ENCODE assay signal across 10 mouse cellular contexts in the genomic region with DNA sequence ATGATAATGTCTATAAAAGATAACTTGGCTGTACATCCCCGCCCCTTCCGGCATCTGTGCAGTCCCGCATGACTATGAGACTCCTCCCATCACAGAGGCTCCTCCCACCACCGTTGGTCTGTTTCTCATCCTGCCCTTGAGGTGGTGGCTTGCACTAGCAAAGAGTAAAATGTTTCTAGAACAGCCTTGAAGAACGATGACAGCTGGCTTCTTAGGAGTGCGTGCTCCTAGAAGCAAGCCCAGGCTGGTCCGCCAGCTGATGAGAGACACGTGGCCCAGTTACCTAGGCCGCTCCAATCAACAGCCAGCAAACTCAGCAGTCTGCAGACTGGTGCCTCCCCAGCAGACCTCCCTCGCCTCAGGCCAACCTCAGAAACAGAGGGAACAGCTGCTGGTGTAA. TPM values are rescaled to one million over a fixed set of nuclear protein-coding genes. Genes with fewer than 3 reads are reported as not detected.
DNase-seq lines count a peak whose midpoint lies in the region; ATAC-seq lines count a peak whose summit lies in the region.
"Had no signal": no experiment of that assay in that cellular context is flagged by ENCODE, and none has a peak within 500 bp of the region (broad histone marks: within the 10 kb centered on the region; RNA-seq: fewer than 3 reads in every experiment).

No protein-coding gene starts in this region.

- no peak overlapping the region for H3K4me2 ChIP-seq in lung, embryonic 16.5 days (ENCODE audit: low read depth, low read length)
- H3K4me2 ChIP-seq in embryonic facial prominence, embryonic 13.5 days = peak overlapping the region; percentile 9; the same call in 1 of the 2 replicates
- H3K4me2 ChIP-seq in neural tube, embryonic 11.5 days (ENCODE audit: low read depth) = no peak overlapping the region

- H3K9me3 ChIP-seq in lung, embryonic 16.5 days (ENCODE audit: control insufficient read depth, low read length) = no peaks in the 10 kb centered on the region
- no peaks in the 10 kb centered on the region for H3K9me3 ChIP-seq in embryonic facial prominence, embryonic 13.5 days
- H3K9me3 ChIP-seq in neural tube, embryonic 11.5 days (ENCODE audit: control insufficient read depth, low read length) = no peaks in the 10 kb centered on the region
- H3K9me3 ChIP-seq in forebrain, embryonic 10.5 days = no peaks in the 10 kb centered on the region
- H3K9me3 ChIP-seq: heart, embryonic 10.5 days had no signal

- no peaks in the 10 kb centered on the region for H3K36me3 ChIP-seq in lung, embryonic 16.5 days (ENCODE audit: control insufficient read depth, insufficient read depth, low read length)
- H3K36me3 ChIP-seq in embryonic facial prominence, embryonic 13.5 days = no peaks in the 10 kb centered on the region
- H3K36me3 ChIP-seq in neural tube, embryonic 11.5 days (ENCODE audit: control insufficient read depth, insufficient read depth, low read length) = no peaks in the 10 kb centered on the region
- H3K36me3 ChIP-seq in forebrain, embryonic 10.5 days (replicated peaks) = no peaks in the 10 kb centered on the region
- H3K36me3 ChIP-seq: heart, embryonic 10.5 days had no signal

- peak overlapping the region; percentile 14; the same call in 1 of the 2 replicates for H3K9ac ChIP-seq in lung, embryonic 16.5 days (ENCODE audit: low read length)
- H3K9ac ChIP-seq in embryonic facial prominence, embryonic 13.5 days = peak overlapping the region; percentile 40; the same call in 1 of the 2 replicates
- no peak overlapping the region; the same call in 1 of the 2 replicates for H3K9ac ChIP-seq in neural tube, embryonic 11.5 days (ENCODE audit: low read length)

- H3K27me3 ChIP-seq in lung, embryonic 16.5 days (ENCODE audit: control insufficient read depth, insufficient read depth, low read depth, low read length) = no peaks in the 10 kb centered on the region; the same call in 1 of the 2 replicates
- no peaks in the 10 kb centered on the region for H3K27me3 ChIP-seq in embryonic facial prominence, embryonic 13.5 days
- H3K27me3 ChIP-seq in neural tube, embryonic 11.5 days (ENCODE audit: control insufficient read depth, insufficient read depth, low read length) = no peaks in the 10 kb centered on the region
- peaks cover 10% of the 10 kb centered on the region for H3K27me3 ChIP-seq in forebrain, embryonic 10.5 days (ENCODE audit: poor library complexity, severe bottlenecking)

- H3K27ac ChIP-seq in lung, embryonic 16.5 days (ENCODE audit: low read length) = no peak overlapping the region
- H3K27ac ChIP-seq in embryonic facial prominence, embryonic 13.5 days = 0 out of 2 replicates have a peak overlapping the region, but pooled peaks have one; percentile 11
- no peak overlapping the region for H3K27ac ChIP-seq in neural tube, embryonic 11.5 days (ENCODE audit: low read depth, low read length)
- no peak overlapping the region for H3K27ac ChIP-seq in forebrain, embryonic 10.5 days
- H3K27ac ChIP-seq: heart, embryonic 10.5 days; macrophage had no signal

- DNase-seq in cerebellum, adult 9-11 months = no peak
- DNase-seq in lung, postnatal 25 days (ENCODE audit: low spot score) = no peak
- peak; percentile 26 for DNase-seq in neural tube, embryonic 11.5 days (ENCODE audit: low spot score)
- no peak for DNase-seq in forebrain, embryonic 10.5 days (ENCODE audit: extremely low spot score, low spot score)
- DNase-seq in cerebellum, adult 11-12 months = no peak

- H3K4me3 ChIP-seq in lung, embryonic 16.5 days (ENCODE audit: low read length) = no peak overlapping the region
- no peak overlapping the region for H3K4me3 ChIP-seq in embryonic facial prominence, embryonic 13.5 days
- no peak overlapping the region for H3K4me3 ChIP-seq in neural tube, embryonic 11.5 days (ENCODE audit: low read depth, low read length)
- no peak overlapping the region for H3K4me3 ChIP-seq in forebrain, embryonic 10.5 days
- H3K4me3 ChIP-seq: heart, embryonic 10.5 days had no signal

- 0 out of 2 replicates have a peak, but pooled peaks cover 2% of the 10 kb centered on the region for H3K4me1 ChIP-seq in lung, embryonic 16.5 days (replicated peaks; ENCODE audit: control insufficient read depth, insufficient read depth, low read length)
- H3K4me1 ChIP-seq in embryonic facial prominence, embryonic 13.5 days = peaks cover 9% of the 10 kb centered on the region
- H3K4me1 ChIP-seq in neural tube, embryonic 11.5 days (ENCODE audit: control insufficient read depth, insufficient read depth, low read length) = no peaks in the 10 kb centered on the region
- H3K4me1 ChIP-seq in forebrain, embryonic 10.5 days = peaks cover 30% of the 10 kb centered on the region

- 23% methylated on average over 10 of the region's 10 CpGs for WGBS in lung, embryonic 16.5 days
- 24% methylated on average over 10 of the region's 10 CpGs for WGBS in embryonic facial prominence, embryonic 13.5 days
- 44% methylated on average over 10 of the region's 10 CpGs for WGBS in neural tube, embryonic 11.5 days
- WGBS in forebrain, embryonic 10.5 days = 55% methylated on average over 10 of the region's 10 CpGs

- 0 out of 2 replicates have a peak, but pooled peaks have one; percentile 31 for ATAC-seq in cerebellum, adult (ENCODE audit: insufficient number of reproducible peaks, low FRiP score, low TSS enrichment)
- no peak for ATAC-seq in lung, embryonic 16.5 days (ENCODE audit: low read depth)
- ATAC-seq in embryonic facial prominence, embryonic 13.5 days (ENCODE audit: insufficient number of reproducible peaks, insufficient read depth, low FRiP score, low TSS enrichment, low read depth) = peak; percentile 66; the same call in 1 of the 2 replicates
- ATAC-seq in neural tube, embryonic 11.5 days (ENCODE audit: insufficient read depth, low FRiP score, low TSS enrichment) = no peak

RNA-seq across cellular contexts. Expression of a gene that starts 21.1 kb away (rescaled TPM):
- 23.4 and 24.5 TPM in 2 replicates for polyA plus RNA-seq in lung, embryonic 16.5 days (2015; fragmentation: Nextera tagmentation; extraction: Ambion mirVana)
- 20.8 and 23.3 TPM in 2 replicates for polyA plus RNA-seq in embryonic facial prominence, embryonic 13.5 days (2015; fragmentation: Nextera tagmentation; extraction: Ambion mirVana)
- 22.9 and 25.7 TPM in 2 replicates for polyA plus RNA-seq in neural tube, embryonic 11.5 days (2014; fragmentation: Nextera tagmentation; extraction: Ambion mirVana)
- 24.8 and 25.9 TPM in 2 replicates for polyA plus RNA-seq in forebrain, embryonic 10.5 days (2016; fragmentation: Nextera tagmentation; extraction: Ambion mirVana)

RNA-seq across cellular contexts. Expression of a gene that starts 45.4 kb away (rescaled TPM):
- not detected in 2 replicates for polyA plus RNA-seq in lung, embryonic 16.5 days (2015; fragmentation: Nextera tagmentation; extraction: Ambion mirVana)
- polyA plus RNA-seq in embryonic facial prominence, embryonic 13.5 days (2015; fragmentation: Nextera tagmentation; extraction: Ambion mirVana) = not detected in 2 replicates
- not detected in 2 replicates for polyA plus RNA-seq in neural tube, embryonic 11.5 days (2014; fragmentation: Nextera tagmentation; extraction: Ambion mirVana)
- not detected in 2 replicates for polyA plus RNA-seq in forebrain, embryonic 10.5 days (2016; fragmentation: Nextera tagmentation; extraction: Ambion mirVana)
- polyA plus RNA-seq: heart, embryonic 10.5 days; macrophage had no signal

Comparison
In these comparisons a context has a peak if more than half of its experiments do, and no peak if none do; other contexts are left out.
1. ATAC-seq: peak in cerebellum, adult (single experiment) and embryonic facial prominence, embryonic 13.5 days (single experiment); none in lung, embryonic 16.5 days (single experiment) and neural tube, embryonic 11.5 days (single experiment).